Mouse (Mus musculus) limb, embryonic 10.5 days (tissue): ENCODE measurements around the gene Lrmda. TPM values are rescaled to one million over a fixed set of nuclear protein-coding genes. Genes with fewer than 3 reads are reported as not detected.

Source experiments
- DNase-seq: peaks from one replicate; pipeline ENCODE4 v3.0.0-alpha.2; 2017; ENCODE audit warnings: low spot score
- H3K27ac ChIP-seq: fragments of 300-500 bp; sonication (generic); 2 replicates; pipeline ENCODE4 v1.5.1; 2016; ENCODE audit warnings: mild to moderate bottlenecking
- H3K27me3 ChIP-seq: fragments of 300-500 bp; sonication (generic); 2 replicates; pipeline ENCODE4 v1.6.1; 2016; ENCODE audit warnings: low read depth, mild to moderate bottlenecking; ENCODE audit not compliant: poor library complexity, severe bottlenecking
- H3K36me3 ChIP-seq: fragments of 300-500 bp; sonication (generic); 2 replicates; pipeline ENCODE4 v1.6.1; 2016; ENCODE audit warnings: mild to moderate bottlenecking, moderate library complexity
- H3K4me1 ChIP-seq: fragments of 300-500 bp; sonication (generic); 2 replicates; pipeline ENCODE4 v1.6.1; 2016
- H3K4me3 ChIP-seq: fragments of 300-500 bp; sonication (generic); 2 replicates; pipeline ENCODE4 v1.5.1; 2016; ENCODE audit warnings: mild to moderate bottlenecking, moderate library complexity
- H3K9me3 ChIP-seq: fragments of 300-500 bp; sonication (generic); replicated peaks from 2 replicates; pipeline ENCODE4 v1.6.1; 2016; ENCODE audit warnings: mild to moderate bottlenecking
- WGBS: fragments of 180-500 bp; shearing (Covaris S2); methylation state at CpG from one replicate; pipeline ENCODE4 v1.1.7; 2016; 5-methylcytosine and 5-hydroxymethylcytosine counted together
- polyA plus RNA-seq: library from polyadenylated mRNA; unstranded; fragments of >200 nt; fragmentation: Nextera tagmentation; extraction: Ambion mirVana; gene quantifications from 2 replicates; pipeline ENCODE4 v1.2.1, GENCODE M21; 2016

Gene Lrmda
- polyA plus RNA-seq, 1 experiment from 2014 or later: 0.48 TPM

- Histone ChIP-seq H3K27ac (no peak overlapping the region), H3K27me3 (no peaks in the 10 kb centered on the region), H3K9me3 (no peaks in the 10 kb centered on the region), H3K4me1 (peaks cover 9% of the 10 kb centered on the region), H3K36me3 (no peaks in the 10 kb centered on the region), H3K4me3 (no peak overlapping the region)
- DNase-seq: no peak
- WGBS: 89% methylated on average over 3 of the region's 3 CpGs
Measured at GRCm38 (mm10) chr14:22918499-22918898, 899.0 kb downstream of the Lrmda start.

GRCm38 (mm10) chr14:22918931-22919330 lies 899.4 kb downstream of the Lrmda start:
- Histone ChIP-seq H3K36me3 (no peaks in the 10 kb centered on the region), H3K27me3 (no peaks in the 10 kb centered on the region), H3K4me1 (peaks cover 9% of the 10 kb centered on the region), H3K27ac (no peak overlapping the region), H3K4me3 (no peak overlapping the region), H3K9me3 (no peaks in the 10 kb centered on the region)
- 62% methylated on average over 2 of the region's 2 CpGs for WGBS
- DNase-seq: no peak

- Histone ChIP-seq H3K27ac (no peak overlapping the region), H3K36me3 (no peaks in the 10 kb centered on the region)
Measured at GRCm38 (mm10) chr14:22921152-22921551, 901.6 kb downstream of the Lrmda start.

GRCm38 (mm10) chr14:22921796-22922195 lies 902.3 kb downstream of the Lrmda start:
- WGBS: 94% methylated on average over 2 of the region's 2 CpGs
- Histone ChIP-seq H3K27me3 (no peaks in the 10 kb centered on the region), H3K36me3 (no peaks in the 10 kb centered on the region), H3K9me3 (no peaks in the 10 kb centered on the region), H3K4me3 (no peak overlapping the region), H3K4me1 (peaks cover 9% of the 10 kb centered on the region), H3K27ac (no peak overlapping the region)
- DNase-seq: no peak

More at GRCm38 (mm10) chr14:22921152-22921551, 901.6 kb downstream of the Lrmda start:
- Histone ChIP-seq H3K4me1 (peaks cover 9% of the 10 kb centered on the region), H3K4me3 (no peak overlapping the region), H3K27me3 (no peaks in the 10 kb centered on the region), H3K9me3 (no peaks in the 10 kb centered on the region)
- no peak for DNase-seq

- Histone ChIP-seq H3K4me1 (peaks cover 9% of the 10 kb centered on the region), H3K27me3 (no peaks in the 10 kb centered on the region), H3K27ac (peak overlapping the region; percentile 4; the same call in 1 of the 2 replicates), H3K36me3 (no peaks in the 10 kb centered on the region), H3K4me3 (no peak overlapping the region), H3K9me3 (no peaks in the 10 kb centered on the region)
- 74% methylated on average over 4 of the region's 4 CpGs for WGBS
- no peak for DNase-seq
Measured at GRCm38 (mm10) chr14:22922571-22922970, 903.1 kb downstream of the Lrmda start.

- Histone ChIP-seq H3K27ac (no peak overlapping the region), H3K27me3 (no peaks in the 10 kb centered on the region), H3K4me1 (peaks cover 9% of the 10 kb centered on the region), H3K4me3 (no peak overlapping the region), H3K36me3 (no peaks in the 10 kb centered on the region), H3K9me3 (no peaks in the 10 kb centered on the region)
- WGBS: 92% methylated on average over 2 of the region's 2 CpGs
- DNase-seq: no peak
Measured at GRCm38 (mm10) chr14:22923251-22923650, 903.7 kb downstream of the Lrmda start.

- no peaks in the 10 kb centered on the region for H3K36me3 ChIP-seq
- H3K27ac ChIP-seq: no peak overlapping the region
- no peak overlapping the region for H3K4me3 ChIP-seq
- WGBS: 91% methylated on average over 2 of the region's 2 CpGs
- DNase-seq: no peak
- H3K4me1 ChIP-seq: 0 out of 2 replicates have a peak, but pooled peaks cover under 1% of the 10 kb centered on the region
- H3K27me3 ChIP-seq: no peaks in the 10 kb centered on the region
- no peaks in the 10 kb centered on the region for H3K9me3 ChIP-seq
Measured at GRCm38 (mm10) chr14:22928263-22928662, 908.8 kb downstream of the Lrmda start.

- DNase-seq: no peak
- Histone ChIP-seq H3K27me3 (no peaks in the 10 kb centered on the region), H3K36me3 (no peaks in the 10 kb centered on the region), H3K9me3 (no peaks in the 10 kb centered on the region), H3K4me3 (no peak overlapping the region), H3K27ac (no peak overlapping the region), H3K4me1 (no peaks in the 10 kb centered on the region)
- WGBS: 93% methylated on average over 1 of the region's 1 CpGs
Measured at GRCm38 (mm10) chr14:22928683-22929082, 909.2 kb downstream of the Lrmda start.

- H3K27ac ChIP-seq: no peak overlapping the region
- no peaks in the 10 kb centered on the region for H3K36me3 ChIP-seq
- 89% methylated on average over 2 of the region's 2 CpGs for WGBS
- no peak overlapping the region for H3K4me3 ChIP-seq
- no peak for DNase-seq
- no peaks in the 10 kb centered on the region for H3K4me1 ChIP-seq
- no peaks in the 10 kb centered on the region for H3K9me3 ChIP-seq
- no peaks in the 10 kb centered on the region for H3K27me3 ChIP-seq
Measured at GRCm38 (mm10) chr14:22929585-22929984, 910.1 kb downstream of the Lrmda start.

- no peak overlapping the region for H3K4me3 ChIP-seq
- H3K36me3 ChIP-seq: no peaks in the 10 kb centered on the region
- H3K4me1 ChIP-seq: no peaks in the 10 kb centered on the region
- DNase-seq: no peak
- no peaks in the 10 kb centered on the region for H3K27me3 ChIP-seq
- H3K9me3 ChIP-seq: no peaks in the 10 kb centered on the region
- no peak overlapping the region for H3K27ac ChIP-seq
- WGBS: 87% methylated on average over 9 of the region's 9 CpGs
Measured at GRCm38 (mm10) chr14:22930488-22931046, 911.1 kb downstream of the Lrmda start.

- 92% methylated on average over 4 of the region's 4 CpGs for WGBS
- H3K9me3 ChIP-seq: no peaks in the 10 kb centered on the region
- no peak for DNase-seq
- H3K36me3 ChIP-seq: no peaks in the 10 kb centered on the region
- H3K4me1 ChIP-seq: peaks cover 5% of the 10 kb centered on the region
- no peak overlapping the region for H3K4me3 ChIP-seq
- no peak overlapping the region for H3K27ac ChIP-seq
- H3K27me3 ChIP-seq: no peaks in the 10 kb centered on the region
Measured at GRCm38 (mm10) chr14:22931114-22931822, 911.8 kb downstream of the Lrmda start.

GRCm38 (mm10) chr14:22936701-22937100 lies 917.2 kb downstream of the Lrmda start:
- 43% methylated on average over 3 of the region's 3 CpGs for WGBS

GRCm38 (mm10) chr14:22940576-22940975 lies 921.1 kb downstream of the Lrmda start:
- DNase-seq: no peak
- no peak overlapping the region for H3K27ac ChIP-seq
- H3K36me3 ChIP-seq: no peaks in the 10 kb centered on the region
- WGBS: 69% methylated on average over 2 of the region's 2 CpGs
- H3K4me1 ChIP-seq: peaks cover 24% of the 10 kb centered on the region
- no peaks in the 10 kb centered on the region for H3K9me3 ChIP-seq
- H3K27me3 ChIP-seq: no peaks in the 10 kb centered on the region
- H3K4me3 ChIP-seq: no peak overlapping the region

More at GRCm38 (mm10) chr14:22936701-22937100, 917.2 kb downstream of the Lrmda start:
- Histone ChIP-seq H3K9me3 (no peaks in the 10 kb centered on the region), H3K36me3 (no peaks in the 10 kb centered on the region), H3K27me3 (no peaks in the 10 kb centered on the region), H3K4me3 (no peak overlapping the region), H3K4me1 (peaks cover 24% of the 10 kb centered on the region), H3K27ac (peak overlapping the region; percentile 56)
- DNase-seq: no peak
